Mouse (Mus musculus): ENCODE data around the gene Ndufs5. TPM values are rescaled to one million over a fixed set of nuclear protein-coding genes. Genes with fewer than 3 reads are reported as not detected.

Ndufs5 gene
- polyA plus RNA-seq, 1 experiment from 2014 or later: 450 TPM

DNA sequence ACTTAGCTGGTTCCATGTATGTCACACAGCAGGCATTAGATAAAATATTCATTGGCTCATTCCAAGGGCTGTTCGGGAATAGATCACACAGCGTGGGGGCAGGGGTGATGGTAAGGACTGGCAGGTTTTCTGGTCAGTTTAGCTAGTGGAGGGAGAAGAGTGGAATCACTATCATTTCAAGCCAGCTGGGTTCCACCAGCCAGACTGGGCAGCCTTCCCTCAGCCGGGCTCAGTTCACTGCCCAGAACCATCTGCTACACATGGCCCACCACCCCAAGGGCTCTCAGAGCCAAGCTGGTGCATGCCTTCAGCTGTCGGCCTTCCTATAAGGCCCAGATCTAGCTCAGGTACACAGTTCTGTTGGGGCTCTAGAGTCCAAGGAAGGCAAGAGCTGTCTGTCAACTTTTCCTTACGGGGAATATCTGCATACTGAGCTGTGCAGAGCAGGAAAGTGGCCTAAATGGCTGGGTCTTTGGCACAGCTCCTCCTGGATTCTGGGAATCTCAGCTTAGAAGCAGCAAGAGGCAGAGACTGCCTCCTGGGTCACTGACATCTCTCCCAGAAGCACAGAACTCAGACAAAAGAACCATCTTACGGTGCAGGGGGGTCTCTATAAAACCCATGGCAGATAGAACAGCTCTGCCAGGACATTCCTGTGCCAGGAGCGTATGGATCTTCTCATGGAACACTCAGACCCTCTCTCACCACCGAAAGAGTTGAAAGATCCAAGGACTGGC is 32.3 kb downstream of the Ndufs5 start:
- peaks cover 37% of the 10 kb centered on the region for H3K4me1 ChIP-seq (replicated peaks)
- H3K27me3 ChIP-seq: no peaks in the 10 kb centered on the region
- peak overlapping the region; percentile 98 for H3K9ac ChIP-seq
- peak overlapping the region; percentile 86 for H3K4me2 ChIP-seq
- H3K4me3 ChIP-seq: peak overlapping the region; percentile 91
- WGBS: 31% methylated on average over 8 of the region's 8 CpGs
- peak; percentile 36; the same call in 1 of the 2 replicates for ATAC-seq (ENCODE audit: low FRiP score)
- peak overlapping the region; percentile 97 for H3K27ac ChIP-seq
- peaks cover 24% of the 10 kb centered on the region for H3K36me3 ChIP-seq
- no peaks in the 10 kb centered on the region for H3K9me3 ChIP-seq

DNA sequence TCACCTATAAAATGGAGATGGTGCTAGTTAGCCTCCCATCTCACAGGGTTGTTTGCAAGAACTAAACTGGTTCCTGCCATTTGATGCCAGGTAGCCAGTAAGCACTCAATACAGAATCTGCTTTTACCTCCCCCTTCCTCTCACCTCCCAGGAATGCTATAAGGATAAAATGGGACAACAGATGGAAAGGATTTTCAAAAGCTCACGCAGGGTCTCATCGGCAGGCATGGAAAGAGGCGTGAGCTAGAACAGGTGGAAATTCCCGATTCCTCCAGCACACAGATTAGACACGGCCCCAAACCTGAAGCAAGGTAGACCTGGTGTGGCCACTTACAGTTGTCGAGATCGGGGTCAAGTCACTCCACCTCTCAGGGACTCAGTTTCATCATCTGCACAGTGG is 33.0 kb downstream of the Ndufs5 start:
- ATAC-seq (ENCODE audit: low FRiP score): no peak
- Histone ChIP-seq H3K4me3 (peak overlapping the region; percentile 91), H3K4me1 (replicated peaks) (peaks cover 37% of the 10 kb centered on the region), H3K27me3 (no peaks in the 10 kb centered on the region), H3K27ac (0 out of 2 replicates have a peak overlapping the region, but pooled peaks have one; percentile 97), H3K9ac (peak overlapping the region; percentile 98), H3K4me2 (peak overlapping the region; percentile 86), H3K9me3 (no peaks in the 10 kb centered on the region), H3K36me3 (peaks cover 29% of the 10 kb centered on the region)
- WGBS: 78% methylated on average over 7 of the region's 7 CpGs

DNA sequence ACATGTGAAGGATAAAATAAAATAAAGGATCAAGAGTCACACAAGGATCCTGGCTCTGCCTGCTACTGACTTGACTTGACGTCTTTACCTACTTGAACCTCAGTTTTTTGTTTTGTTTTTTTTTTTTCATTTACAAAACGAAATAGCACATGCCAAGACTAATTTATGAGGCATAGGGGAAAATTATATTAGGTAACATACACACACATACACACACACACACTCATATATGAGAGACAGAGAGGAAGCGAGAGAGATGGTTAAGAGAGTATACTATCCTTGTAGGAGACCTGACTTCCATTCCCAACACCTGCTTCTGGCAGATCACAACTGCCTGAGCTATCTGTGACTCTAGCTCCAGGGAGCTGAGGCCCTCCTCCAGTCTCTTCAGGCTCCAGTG is 33.7 kb downstream of the Ndufs5 start, which contains the start of gene Macf1:
TSS of gene Macf1 (minus strand) at position 101 of the 400 bp plus-strand sequence.
- no peak within 1 kb of the TSS for H3K27ac ChIP-seq

DNA sequence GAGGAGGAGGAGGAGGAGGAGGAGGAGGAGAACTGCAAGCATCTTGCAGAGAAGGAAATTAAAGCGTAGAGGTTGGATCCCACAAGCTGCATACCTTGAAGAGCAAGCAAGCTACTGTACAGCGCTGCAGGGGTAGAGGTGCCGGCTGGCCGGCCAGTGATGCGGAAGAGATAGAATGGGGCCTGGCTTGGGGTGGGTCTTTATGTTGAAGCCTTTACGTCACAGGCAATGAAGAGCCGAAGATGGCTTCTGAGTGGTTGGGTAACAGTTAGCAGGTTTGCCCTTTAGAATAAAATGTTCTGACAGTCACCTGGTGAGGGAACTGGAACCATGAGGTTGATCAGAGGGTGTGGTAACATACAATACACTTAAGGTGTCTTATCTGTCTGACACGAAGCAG is 35.7 kb downstream of the Ndufs5 start:
- H3K9ac ChIP-seq: no peak overlapping the region
- peaks cover 44% of the 10 kb centered on the region for H3K4me1 ChIP-seq (replicated peaks)
- H3K4me3 ChIP-seq: no peak overlapping the region
- WGBS: 86% methylated on average over 8 of the region's 8 CpGs
- H3K36me3 ChIP-seq: peaks cover 49% of the 10 kb centered on the region
- H3K4me2 ChIP-seq: no peak overlapping the region
- H3K27me3 ChIP-seq: no peaks in the 10 kb centered on the region
- H3K9me3 ChIP-seq: no peaks in the 10 kb centered on the region
- ATAC-seq (ENCODE audit: low FRiP score): no peak
- no peak overlapping the region for H3K27ac ChIP-seq

More for the DNA sequence above, 33.7 kb downstream of the Ndufs5 start, which contains the start of gene Macf1:
- Histone ChIP-seq H3K36me3 (peaks cover 37% of the 10 kb centered on the region), H3K4me1 (replicated peaks) (peaks cover 37% of the 10 kb centered on the region), H3K27me3 (no peaks in the 10 kb centered on the region), H3K9me3 (no peaks in the 10 kb centered on the region), H3K4me2 (peak within 1 kb of the TSS; percentile 86), H3K9ac (peak within 1 kb of the TSS; percentile 98), H3K4me3 (peak within 1 kb of the TSS; percentile 91)
- WGBS: 85% methylated on average over 3 of the region's 3 CpGs
- ATAC-seq (ENCODE audit: low FRiP score): no peak

DNA sequence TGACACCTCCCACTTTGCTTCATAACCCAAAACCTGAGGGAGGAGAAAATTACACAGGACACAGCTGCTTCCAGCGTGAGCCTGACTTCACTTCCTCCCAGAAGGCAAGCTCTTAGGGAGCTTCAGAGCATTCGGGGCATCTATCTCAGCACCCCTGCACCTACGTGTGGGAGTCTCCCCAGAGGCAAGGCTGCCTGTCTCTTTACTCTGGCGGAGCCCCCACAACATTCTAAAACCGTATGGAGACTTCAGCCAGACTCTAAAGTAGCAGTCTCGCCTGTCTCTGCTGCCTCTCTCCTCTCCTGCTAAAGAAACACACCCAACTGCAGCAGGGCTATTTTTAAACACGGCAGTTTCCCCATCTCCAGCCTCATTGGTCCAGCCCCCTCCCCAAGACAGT is 37.0 kb downstream of the Ndufs5 start:
- no peak for ATAC-seq (ENCODE audit: low FRiP score)
- no peaks in the 10 kb centered on the region for H3K27me3 ChIP-seq
- H3K9me3 ChIP-seq: no peaks in the 10 kb centered on the region
- H3K9ac ChIP-seq: peak overlapping the region; percentile 14; the same call in 1 of the 2 replicates
- no peak overlapping the region for H3K27ac ChIP-seq
- 60% methylated on average over 7 of the region's 7 CpGs for WGBS
- H3K4me3 ChIP-seq: no peak overlapping the region
- H3K36me3 ChIP-seq: peaks cover 58% of the 10 kb centered on the region
- peaks cover 54% of the 10 kb centered on the region for H3K4me1 ChIP-seq (replicated peaks)
- no peak overlapping the region for H3K4me2 ChIP-seq

DNA sequence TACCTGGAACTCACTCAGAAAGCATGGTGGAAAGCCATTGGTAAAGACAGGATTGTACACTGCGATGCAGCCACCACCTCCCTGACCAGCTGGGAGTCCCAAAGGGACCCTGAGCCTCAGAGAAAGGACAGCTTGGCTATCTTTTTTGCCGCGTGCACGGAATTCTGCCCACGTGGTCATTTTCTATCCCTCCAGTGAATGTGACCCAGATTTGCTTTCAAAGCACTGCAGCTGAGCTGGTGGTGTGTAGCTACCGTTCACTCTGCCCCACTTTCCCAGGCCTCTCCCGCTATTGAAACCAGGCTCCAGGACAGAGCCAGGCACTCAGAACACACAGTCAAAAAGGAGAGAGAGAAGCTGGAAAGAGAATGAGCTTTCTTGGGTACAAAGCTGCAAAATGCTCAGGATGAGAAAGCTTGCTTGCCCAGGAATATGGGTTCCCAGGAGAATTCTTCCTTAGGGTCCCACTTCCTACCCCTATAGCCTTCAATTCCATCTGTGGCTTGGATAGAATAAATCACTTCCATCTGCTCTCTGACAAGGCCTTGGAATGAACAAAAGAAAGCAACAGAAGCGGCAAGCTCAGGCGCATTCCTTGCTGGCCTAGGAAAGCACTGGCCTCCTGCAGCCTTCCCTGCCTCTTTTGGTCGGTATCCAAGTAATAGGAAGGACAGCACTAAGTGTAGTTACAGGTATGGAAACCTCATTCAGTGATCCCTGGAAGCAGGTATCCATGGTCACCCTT is 40.8 kb downstream of the Ndufs5 start:
- WGBS: 18% methylated on average over 10 of the region's 10 CpGs
- Histone ChIP-seq H3K9ac (peak overlapping the region; percentile 57), H3K4me1 (replicated peaks) (peaks cover 38% of the 10 kb centered on the region), H3K27ac (peak overlapping the region; percentile 80), H3K27me3 (no peaks in the 10 kb centered on the region), H3K9me3 (no peaks in the 10 kb centered on the region), H3K36me3 (peaks cover 63% of the 10 kb centered on the region), H3K4me3 (no peak overlapping the region), H3K4me2 (peak overlapping the region; percentile 1; the same call in 1 of the 2 replicates)
- no peak for ATAC-seq (ENCODE audit: low FRiP score)

DNA sequence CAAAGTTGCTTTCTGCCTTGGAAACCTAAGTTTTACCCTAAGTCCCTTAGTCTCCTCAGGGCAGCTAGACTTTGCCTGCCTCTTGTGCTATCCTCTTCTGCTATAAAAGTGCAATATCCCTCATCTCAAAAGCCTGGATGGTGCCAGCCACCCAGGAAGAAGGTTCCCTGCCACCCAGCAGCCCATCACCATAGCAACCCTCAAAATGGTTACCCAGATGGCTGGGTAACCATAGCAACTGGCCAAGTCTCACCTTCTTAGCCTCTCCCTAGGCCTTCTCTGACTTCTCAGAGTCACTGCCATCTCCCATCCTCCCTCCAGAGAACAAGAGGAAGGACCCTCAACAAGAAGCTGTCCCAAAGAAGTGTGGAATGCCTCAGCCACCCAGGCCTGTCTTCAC is 47.4 kb downstream of the Ndufs5 start:
- no peaks in the 10 kb centered on the region for H3K9me3 ChIP-seq
- peaks cover 29% of the 10 kb centered on the region for H3K36me3 ChIP-seq
- H3K4me2 ChIP-seq: no peak overlapping the region
- H3K4me1 ChIP-seq (replicated peaks): peaks cover 44% of the 10 kb centered on the region
- H3K27me3 ChIP-seq: no peaks in the 10 kb centered on the region
- 0 out of 2 replicates have a peak overlapping the region, but pooled peaks have one; percentile 13 for H3K27ac ChIP-seq
- ATAC-seq (ENCODE audit: low FRiP score): peak; percentile 34; the same call in 1 of the 2 replicates
- H3K4me3 ChIP-seq: no peak overlapping the region
- H3K9ac ChIP-seq: peak overlapping the region; percentile 19; the same call in 1 of the 2 replicates

DNA sequence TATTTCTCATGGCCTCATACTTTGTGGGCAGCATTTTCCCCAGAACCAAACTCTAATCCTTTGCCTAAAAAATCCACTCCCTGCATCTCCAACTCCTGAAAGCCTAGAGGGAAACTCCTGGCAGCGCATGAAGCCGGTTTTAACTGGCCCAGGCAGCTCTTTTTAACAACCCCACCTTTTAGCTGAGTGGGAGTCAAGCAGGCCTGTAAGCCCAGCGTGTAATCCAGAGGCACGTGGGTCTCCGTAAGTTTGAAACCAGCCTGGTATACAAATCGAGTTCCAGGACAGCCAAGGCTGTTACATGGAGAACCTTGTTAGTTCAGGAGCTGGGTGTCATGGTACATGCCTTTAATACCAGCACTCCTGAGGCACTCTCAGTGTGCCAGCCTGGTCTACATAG is 48.3 kb downstream of the Ndufs5 start:
- Histone ChIP-seq H3K36me3 (peaks cover 24% of the 10 kb centered on the region), H3K4me2 (no peak overlapping the region), H3K9me3 (no peaks in the 10 kb centered on the region), H3K27me3 (no peaks in the 10 kb centered on the region), H3K4me1 (replicated peaks) (peaks cover 48% of the 10 kb centered on the region), H3K9ac (no peak overlapping the region), H3K27ac (no peak overlapping the region), H3K4me3 (no peak overlapping the region)
- WGBS: 84% methylated on average over 6 of the region's 6 CpGs
- ATAC-seq (ENCODE audit: low FRiP score): no peak

DNA sequence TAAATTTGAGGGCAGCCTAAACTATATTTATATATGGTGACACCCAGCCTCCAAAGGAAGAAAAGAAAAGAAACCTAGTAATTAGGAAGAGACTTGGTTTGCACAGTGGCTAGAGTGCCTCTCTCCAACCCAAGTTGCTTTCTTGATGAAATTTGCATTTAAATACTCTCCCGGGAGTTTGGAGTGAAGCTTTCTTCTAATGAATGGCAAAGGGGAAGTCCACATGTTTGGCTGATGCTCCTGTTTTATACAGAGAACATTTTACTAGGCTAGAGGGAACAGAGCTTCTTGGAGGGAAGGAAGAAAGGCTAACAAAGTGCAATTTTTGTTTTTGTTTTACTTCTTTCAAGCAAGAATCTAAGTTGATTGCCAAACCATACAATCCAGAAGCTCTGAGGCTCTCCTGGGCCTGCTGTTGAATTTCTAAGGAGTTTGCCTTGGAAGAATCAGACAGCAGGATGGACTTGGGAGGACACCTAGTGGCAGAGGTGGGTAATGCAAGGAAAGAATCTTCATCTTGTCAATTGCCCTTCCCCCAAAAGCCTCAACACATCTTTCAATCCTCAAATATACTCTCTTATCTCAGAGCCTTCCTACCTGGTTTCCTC is 50.6 kb downstream of the Ndufs5 start:
- Histone ChIP-seq H3K4me1 (replicated peaks) (peaks cover 63% of the 10 kb centered on the region), H3K36me3 (peaks cover 9% of the 10 kb centered on the region), H3K27ac (peak overlapping the region; percentile 71), H3K27me3 (no peaks in the 10 kb centered on the region), H3K4me3 (no peak overlapping the region), H3K9ac (0 out of 2 replicates have a peak overlapping the region, but pooled peaks have one; percentile 9), H3K4me2 (no peak overlapping the region), H3K9me3 (no peaks in the 10 kb centered on the region)
- ATAC-seq (ENCODE audit: low FRiP score): no peak
- WGBS: 17% methylated on average over 1 of the region's 1 CpGs

DNA sequence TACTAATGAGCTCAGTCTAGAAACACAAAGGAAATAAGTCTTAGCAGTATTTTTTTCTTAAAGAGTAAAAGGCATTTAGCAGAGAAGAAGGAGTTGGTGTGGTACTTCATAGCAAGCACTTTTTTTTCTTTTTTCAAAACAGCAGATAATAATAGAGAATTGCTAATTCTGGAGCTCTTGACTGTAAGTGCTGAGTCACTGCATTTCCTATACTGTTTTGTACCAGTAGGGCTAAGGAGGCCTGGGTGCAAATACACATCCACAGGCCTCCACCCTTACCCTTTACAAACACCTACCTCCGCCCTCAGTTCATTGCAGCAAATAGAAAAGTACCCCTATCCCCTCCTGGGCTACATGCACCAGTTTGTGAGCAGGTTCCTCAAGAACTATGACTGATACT is 51.5 kb downstream of the Ndufs5 start:
- WGBS: 79% methylated on average over 1 of the region's 1 CpGs

DNA sequence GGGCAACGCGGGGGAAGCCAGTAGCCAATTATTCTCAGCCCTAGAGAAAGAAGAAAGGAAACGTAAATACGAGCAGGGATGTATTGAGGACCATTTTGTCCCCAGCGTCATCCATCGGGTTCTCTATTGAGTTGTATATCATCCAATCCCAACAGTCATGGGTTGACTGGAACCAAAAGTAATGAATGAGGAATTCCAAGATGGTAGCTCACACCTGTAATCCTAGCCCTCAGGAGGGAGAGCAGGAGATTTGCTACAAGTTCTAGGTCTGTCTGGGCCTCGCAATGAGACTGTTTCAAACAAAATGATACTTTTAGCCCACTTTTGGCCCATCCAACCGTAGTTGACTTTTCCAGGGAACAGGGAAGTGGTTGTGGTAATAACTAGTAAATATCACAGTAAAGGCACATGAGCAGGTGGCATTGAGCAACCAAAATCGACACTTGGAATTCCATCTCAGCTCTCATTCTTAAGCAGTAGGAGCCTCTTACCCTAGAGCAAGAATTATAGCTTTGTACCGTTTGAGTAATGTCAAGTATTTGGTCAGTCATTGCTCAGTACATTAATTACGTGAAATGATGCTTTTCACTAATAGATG is 52.2 kb downstream of the Ndufs5 start:
- H3K27ac ChIP-seq: peak overlapping the region; percentile 99
- peaks cover 70% of the 10 kb centered on the region for H3K4me1 ChIP-seq (replicated peaks)
- peak overlapping the region; percentile 88 for H3K4me3 ChIP-seq
- no peaks in the 10 kb centered on the region for H3K9me3 ChIP-seq
- H3K36me3 ChIP-seq: no peaks in the 10 kb centered on the region
- H3K4me2 ChIP-seq: peak overlapping the region; percentile 86
- 29% methylated on average over 11 of the region's 11 CpGs for WGBS
- ATAC-seq (ENCODE audit: low FRiP score): no peak
- H3K27me3 ChIP-seq: no peaks in the 10 kb centered on the region
- H3K9ac ChIP-seq: peak overlapping the region; percentile 99

More for the DNA sequence above, 51.5 kb downstream of the Ndufs5 start:
- H3K36me3 ChIP-seq: peaks cover 7% of the 10 kb centered on the region
- 0 out of 2 replicates have a peak overlapping the region, but pooled peaks have one; percentile 9 for H3K9ac ChIP-seq
- H3K4me3 ChIP-seq: no peak overlapping the region
- H3K27me3 ChIP-seq: no peaks in the 10 kb centered on the region
- no peaks in the 10 kb centered on the region for H3K9me3 ChIP-seq
- H3K4me2 ChIP-seq: no peak overlapping the region
- peaks cover 70% of the 10 kb centered on the region for H3K4me1 ChIP-seq (replicated peaks)
- no peak for ATAC-seq (ENCODE audit: low FRiP score)
- peak overlapping the region; percentile 99 for H3K27ac ChIP-seq
